Mouse (Mus musculus): ENCODE data around the gene Muc13. TPM values are rescaled to one million over a fixed set of nuclear protein-coding genes. Genes with fewer than 3 reads are reported as not detected.
A peak's percentile ranks its signal among the peaks of the same experiment; 100 is the strongest.

Muc13 gene
- total RNA-seq (2021) = under 1 TPM in 1 of 2 experiments, not detected in 1; 0.11 TPM
- long read RNA-seq, partial matches to known transcripts = 0 of 3 reads
- long read RNA-seq, other reads (novel, unspliced or antisense) = 3 of 3 reads

DNA sequence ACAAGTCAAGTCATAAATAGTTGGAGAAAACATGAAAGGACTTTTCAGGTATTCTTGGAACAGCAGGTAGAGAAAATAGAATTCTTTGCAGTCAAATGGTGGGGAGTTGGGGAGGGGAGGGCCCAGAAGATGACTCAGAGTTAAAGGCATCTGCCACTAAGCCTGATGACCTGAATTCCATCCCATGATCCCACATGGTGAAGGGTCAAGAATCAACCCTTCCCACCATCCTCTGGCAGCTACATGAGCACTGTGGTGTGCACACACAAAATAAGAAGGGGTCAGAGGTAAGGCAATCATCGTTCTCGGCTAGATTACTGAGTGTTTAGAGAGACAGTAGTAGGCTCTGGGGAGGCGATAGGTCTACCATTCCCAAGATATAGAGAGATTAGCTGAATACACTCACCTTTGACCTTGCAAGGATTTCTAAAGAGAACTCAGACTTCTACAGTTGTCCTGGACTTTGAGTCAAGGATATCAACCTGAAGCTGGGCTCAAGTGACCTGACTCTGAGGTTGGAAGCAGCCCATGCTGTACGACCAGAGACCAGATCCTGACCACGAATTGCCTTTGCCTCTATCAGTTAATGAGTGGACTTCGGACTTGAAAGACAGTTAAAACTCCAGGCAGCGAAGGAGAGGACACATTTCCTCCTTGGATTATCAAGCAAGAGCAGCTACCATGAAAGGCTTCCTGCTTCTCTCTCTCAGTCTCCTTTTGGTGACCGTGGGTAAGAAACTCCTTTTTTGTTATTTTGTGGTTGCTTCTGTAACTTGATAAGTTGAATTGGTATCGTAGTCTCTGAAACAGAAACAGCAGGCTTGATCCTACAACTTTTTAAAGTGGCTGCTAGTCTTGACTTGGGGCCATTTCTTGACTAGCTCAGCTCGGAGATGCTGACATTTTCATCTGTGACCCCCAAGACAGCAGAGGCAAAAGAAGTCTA lies at the start of gene Muc13:
Gene Muc13 (plus strand): TSS at position 192 of the 946 bp plus-strand sequence.
- no peak for DNase-seq (ENCODE audit: low spot score in 2 of 2)

DNA sequence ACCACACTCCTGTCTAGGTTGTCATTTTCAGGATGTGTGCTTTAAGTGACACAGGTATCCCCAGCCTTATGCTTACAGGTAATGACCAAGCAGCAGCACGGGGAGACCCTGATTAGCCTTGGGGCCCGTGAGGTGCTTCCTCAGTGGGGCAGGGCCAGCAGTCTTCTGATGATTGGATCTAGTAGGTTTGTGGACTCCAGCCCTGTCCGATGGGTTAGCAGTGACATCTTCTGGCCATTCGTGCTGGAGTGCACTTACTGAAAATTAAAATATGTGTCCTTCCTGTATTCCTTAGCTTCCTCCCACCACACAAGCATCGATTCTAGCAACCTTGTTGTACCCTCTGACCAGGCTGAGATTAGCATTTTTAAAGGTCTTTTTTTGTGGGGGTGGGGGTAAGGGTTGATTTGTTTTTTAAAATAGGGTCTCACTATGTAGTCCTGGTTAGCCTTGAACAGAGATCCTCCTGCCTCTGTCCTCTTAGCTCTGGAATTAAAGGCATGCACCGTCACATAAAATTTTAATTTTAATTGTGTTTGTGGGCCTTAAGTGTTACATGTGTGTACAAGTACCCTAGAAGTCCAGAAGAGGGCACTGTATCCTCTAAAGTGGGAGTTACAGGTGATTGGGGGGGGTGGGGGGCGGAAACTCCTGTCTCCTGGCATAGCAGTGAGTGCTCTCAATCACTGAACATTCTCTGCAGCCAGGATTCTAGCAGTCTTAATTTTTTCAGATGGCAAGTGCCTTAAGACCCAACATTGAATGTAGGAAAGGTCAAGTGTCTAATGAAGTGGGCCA lies 49.0 kb upstream of the Muc13 start:
- DNase-seq (ENCODE audit: low spot score in 2 of 2) = peak; percentile 50 to 67

DNA sequence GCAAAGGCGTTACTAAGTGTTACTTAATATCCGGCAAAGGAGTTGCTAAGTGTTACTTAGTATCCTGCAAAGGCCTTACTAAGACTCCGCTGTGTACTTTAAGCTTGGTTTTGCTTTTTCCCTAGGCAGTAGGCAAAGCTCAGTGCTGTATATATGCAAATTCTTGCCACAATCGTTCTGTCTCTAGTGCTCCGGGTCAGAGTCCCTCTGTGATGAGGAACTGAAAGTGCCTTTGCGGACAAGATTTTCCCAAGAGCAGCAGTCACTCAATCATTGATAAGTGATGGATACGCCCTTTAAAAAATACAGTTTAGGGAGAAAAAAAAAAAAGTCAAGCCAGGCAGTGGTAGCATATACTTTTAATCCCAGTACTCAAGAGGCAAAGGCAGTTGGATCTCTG lies 48.4 kb upstream of the Muc13 start:
- DNase-seq (ENCODE audit: low spot score in 2 of 2) = no peak

DNA sequence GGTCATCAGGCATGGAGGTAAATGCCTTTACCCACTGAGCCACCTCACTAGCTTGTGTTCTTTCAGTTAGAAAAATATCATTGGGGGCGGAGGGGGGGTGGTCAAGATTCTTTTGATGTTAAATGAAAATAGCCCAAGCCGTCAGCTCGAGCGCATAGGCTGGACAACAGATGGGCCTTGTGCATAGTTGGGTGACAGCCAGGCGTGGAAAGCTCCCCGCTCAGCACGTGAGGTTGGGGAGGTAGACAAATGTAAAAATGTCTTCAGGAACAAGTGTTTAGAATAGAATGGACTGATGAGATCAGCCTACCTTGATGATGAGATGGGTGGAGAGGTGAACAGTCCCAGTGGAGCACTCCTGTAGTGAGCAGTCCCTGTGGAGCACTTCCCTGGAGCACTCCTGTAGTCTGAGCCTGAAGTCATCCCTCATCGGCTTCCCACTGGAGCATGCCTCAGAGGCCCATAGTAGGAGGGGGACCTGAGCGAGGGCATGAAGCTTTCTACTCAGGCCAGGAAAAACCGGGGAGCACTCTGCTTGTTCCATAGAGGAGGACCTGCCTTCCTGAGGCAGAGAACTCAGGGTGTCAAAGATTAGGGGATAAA lies 47.7 kb upstream of the Muc13 start:
- DNase-seq (ENCODE audit: low spot score in 2 of 2) = no peak

DNA sequence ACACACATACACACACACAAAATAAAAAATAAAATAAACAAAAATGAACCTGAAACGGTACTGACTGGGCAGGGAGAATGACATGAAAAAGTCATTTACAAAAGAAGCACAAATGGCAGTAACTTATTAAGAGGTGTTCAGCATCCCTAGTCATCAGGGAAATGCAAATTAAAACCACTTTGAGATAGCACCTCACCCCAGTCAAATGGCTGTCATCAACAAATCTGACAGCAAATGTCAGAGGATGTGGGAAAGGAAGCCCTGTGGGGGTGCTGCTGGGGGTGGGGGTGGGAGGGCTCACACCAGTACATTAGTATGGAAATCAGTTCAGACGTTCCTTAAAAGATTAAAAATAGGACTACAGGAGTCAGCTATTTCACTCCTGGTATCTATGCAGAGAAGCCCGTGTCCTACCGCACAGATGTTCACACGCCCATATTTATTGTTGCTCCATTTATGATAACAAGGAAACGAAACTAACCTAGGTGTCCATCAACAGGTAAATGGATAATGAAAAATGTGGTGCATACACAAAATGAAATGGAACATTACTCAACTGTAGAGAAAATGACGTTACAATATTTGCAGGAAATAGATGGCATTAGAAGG lies 46.4 kb upstream of the Muc13 start:
- DNase-seq (ENCODE audit: low spot score in 2 of 2) = no peak

DNA sequence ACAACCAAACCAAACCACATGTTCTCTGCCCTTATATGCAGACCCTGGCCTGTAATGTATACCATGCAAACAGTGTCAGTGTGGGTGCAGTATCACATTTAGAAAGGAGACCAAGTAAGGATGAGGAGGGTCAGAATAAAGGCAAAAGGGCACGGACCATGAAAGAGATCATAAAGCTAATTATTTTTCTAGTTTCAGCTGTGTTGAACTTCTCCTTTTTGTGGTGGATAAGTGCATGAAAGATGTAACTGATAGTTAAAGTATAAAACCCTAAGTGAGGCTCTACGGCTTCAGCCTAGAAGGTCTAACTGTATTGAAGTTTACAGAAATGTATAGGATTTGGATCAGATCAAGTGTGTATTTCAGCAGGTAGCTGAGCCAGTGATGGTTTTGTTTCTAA lies 45.8 kb upstream of the Muc13 start:
- DNase-seq (ENCODE audit: low spot score in 2 of 2) = no peak

DNA sequence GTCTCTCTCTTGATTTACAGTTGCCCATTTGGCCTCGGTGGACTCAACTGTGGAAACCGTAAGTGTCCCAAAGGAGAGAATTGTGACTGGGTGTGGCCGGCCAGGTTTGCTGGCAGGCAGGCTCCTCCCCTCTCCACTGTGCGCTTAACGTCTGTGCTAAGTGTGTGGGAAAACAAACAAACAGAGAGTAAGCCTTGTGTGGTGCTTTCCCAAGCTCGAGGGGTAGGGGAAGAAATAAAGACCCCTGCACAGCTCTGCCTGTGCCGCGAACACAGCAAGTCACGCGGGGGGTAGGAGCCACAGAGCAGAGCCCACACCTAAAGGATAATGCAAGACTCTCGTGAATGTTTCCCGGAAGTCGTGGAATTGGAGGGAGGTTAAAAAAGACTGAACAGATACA lies 42.7 kb upstream of the Muc13 start:
- DNase-seq (ENCODE audit: low spot score in 2 of 2) = no peak

DNA sequence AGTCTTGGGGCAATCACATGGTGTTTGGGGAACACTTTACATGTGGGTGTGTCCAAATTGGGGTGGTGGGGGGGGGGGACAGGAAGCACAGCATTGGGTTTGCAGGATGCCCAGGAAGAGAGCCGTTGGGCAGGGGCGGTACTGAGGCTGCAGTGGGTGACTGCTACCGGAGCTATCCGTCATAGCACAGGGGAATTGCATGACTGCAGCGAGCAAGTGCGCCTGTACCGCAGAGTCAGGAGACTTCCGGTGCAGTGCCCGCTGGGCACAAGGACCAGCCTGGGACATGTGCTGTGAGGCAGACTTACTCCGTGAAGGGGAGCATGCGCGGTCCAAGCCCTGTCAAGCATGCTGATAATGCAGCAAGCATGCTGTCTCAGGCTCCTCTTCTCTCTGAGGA lies 42.2 kb upstream of the Muc13 start:
- DNase-seq (ENCODE audit: low spot score in 2 of 2) = no peak

DNA sequence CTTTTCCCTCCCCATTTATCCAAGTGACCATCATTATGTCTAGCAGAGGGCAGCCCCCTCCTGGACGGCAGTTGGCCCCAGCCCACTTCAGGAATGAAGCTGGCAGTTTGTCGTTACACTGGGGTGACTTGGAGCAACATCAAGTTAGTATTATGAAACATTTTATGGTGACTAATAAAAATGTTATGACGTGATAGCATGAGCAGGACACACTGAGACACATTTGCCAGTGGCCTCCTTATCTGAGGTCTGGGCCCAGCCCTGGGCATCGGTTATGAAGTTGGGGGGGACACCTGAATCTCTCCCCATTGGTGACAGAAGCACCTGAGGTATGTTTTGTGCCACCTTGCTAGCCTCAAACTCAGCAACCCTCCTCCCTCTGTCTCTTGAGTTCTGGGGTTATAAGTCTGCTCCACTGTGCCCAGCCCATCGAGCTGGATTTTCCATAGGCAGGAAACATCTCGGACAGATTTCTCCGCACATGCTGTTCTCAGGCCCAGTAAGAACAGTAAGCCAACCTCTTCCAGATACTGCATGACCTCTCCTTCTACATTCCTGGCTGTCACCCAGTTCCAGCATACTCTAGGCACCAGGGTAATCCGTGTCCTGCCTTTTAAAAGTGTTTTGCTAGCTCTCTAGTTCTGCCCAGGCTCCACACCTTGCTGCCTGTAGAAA lies 40.8 kb upstream of the Muc13 start:
- no peak for DNase-seq (ENCODE audit: low spot score in 2 of 2)

DNA sequence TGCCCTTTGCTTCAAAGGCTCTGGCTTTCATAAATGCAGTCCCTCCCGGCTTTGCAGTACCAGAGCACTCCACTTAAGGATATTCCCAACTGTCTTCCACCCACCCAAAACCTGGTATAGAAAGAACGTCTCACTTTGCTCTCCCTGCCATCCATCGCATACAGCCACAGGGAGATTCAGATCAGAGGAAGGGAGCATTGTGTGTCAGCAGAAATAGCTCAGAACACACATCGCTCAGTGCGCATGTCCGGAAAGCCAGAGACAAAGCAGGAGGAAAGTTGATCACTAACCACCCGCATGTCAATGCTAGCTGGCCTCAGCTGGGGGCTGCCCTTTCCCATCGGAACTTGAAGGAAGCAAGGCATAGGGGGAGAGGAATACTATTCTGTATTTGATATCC lies 38.5 kb upstream of the Muc13 start:
- DNase-seq (ENCODE audit: low spot score in 2 of 2) = no peak

DNA sequence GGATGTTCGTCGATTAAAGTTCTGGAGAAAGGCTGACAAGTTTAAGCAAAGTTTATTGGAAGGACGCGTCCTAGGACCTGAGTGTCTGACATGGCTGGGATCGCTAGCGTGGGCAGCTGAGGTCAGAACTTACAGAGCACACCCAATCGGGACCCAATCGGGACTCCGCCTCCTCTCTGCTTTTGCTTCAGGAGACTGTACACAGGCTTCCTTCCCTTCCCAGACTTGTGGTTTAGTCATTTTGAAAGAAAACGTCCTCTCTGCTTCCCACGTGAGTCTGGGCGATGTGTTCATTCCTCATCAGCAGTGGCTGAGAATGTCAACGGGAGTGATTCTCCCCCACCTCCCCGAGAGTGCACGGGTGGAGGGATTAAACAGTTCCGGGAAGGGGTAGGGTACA lies 37.9 kb upstream of the Muc13 start:
- DNase-seq (ENCODE audit: low spot score in 2 of 2) = no peak

DNA sequence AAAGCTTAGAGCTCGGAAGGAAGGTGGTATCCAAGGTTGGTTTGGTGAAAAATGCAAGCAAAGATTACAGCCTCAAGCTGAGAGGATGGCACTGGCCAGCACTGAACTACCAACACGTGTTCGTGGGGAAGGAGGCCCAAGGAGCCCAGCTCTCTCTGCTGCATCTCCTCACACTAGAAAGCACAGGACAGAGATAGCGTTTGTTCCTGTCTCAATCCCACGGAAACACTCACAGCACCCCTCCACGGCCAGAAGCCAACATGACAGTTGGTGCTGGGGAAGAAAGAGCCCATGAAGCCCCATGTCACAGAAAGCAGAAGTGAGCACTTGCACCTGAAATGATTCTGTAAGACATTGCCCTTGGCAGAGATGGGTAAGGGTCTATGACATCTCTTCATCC lies 37.4 kb upstream of the Muc13 start:
- no peak for DNase-seq (ENCODE audit: low spot score in 2 of 2)

DNA sequence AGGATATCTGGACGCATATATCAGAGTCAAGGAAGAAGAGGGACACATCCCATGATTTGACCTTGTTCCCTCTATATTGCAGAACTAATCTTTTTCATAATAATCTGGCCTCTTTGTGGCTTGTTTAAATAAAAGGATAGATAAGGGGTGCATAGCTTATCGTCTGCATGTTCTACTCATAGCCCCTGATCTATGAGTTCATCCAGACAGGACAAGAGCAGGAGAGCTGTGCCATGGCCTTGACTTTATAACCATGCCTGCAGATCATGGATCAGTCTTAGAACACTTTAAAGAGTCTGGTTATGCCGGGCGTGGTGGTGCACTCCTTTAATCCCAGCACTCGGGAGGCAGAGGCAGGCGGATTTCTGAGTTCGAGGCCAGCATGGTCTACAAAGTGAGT lies 34.6 kb upstream of the Muc13 start:
- no peak for DNase-seq (ENCODE audit: low spot score in 2 of 2)

DNA sequence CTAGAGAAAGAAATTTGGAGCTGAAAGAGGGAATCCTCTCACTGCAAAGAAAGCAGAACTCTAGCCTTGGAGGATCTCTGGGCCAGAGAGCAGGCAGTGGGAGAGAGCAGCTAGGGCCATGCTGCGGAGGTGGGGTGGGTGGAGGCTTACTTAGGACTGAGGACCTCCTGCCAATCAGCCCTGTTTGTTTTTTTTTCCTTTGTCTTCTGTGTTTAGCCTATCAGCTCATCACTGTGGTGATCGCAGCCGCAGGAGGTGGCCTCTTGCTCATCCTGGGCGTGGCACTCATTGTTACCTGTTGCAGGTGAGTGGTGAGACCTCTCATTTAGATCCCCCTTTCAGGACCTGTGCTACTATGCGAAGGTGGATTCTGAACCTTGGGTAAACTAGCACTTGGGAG lies 33.3 kb upstream of the Muc13 start:
- DNase-seq (ENCODE audit: low spot score in 2 of 2) = no peak

DNA sequence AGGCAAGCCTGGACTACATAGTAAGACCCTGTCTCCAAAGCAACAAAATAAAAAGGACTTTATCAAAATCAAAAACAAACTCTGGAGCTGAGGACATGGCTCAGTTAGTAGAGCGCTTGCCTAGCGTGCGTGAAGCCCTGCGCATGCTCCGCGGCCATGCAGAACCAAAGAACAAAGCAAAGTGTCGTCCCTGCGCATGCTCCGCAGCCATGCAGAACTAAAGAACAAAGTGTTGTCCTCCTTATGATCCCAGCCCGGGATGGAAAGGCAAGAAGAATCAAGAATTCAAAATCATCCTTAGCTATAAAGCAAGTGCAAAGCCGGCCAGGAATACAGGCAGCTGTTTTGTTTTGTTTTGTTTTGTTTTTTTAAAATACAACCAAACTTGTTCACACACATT lies 32.8 kb upstream of the Muc13 start:
- DNase-seq (ENCODE audit: low spot score in 2 of 2) = no peak

DNA sequence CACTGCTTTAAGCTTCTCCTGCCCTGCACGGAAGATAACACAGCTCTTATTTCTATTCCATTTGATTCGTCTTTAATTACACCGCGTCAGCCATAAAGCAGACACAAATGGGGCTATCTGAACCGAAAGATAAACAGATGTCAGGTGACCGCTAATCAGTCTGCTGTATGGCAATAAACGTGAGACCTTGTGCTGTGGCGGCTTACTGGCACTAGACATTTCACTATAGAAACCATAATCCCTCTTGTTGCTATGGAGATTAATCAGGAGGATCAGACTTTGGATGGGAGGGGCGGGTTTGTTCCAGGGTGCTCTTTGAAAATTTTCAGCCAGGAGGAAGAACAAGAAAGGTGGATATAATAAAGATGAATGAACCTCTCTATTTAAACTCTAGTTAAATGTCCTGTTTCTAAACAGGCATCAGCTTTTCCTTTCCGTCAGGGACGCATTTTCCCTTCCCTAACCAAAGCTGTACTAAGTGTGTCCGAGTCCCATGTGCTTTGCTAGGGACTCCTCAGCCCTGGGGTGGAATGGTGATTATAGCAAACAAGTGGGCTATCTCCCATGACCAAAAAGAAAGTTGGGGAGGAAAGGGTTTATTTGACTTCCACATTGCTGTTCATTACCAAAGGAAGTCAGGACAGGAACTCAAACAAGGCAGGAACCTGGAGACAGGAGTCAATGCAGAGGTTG lies 29.2 kb upstream of the Muc13 start:
- DNase-seq (ENCODE audit: low spot score in 2 of 2) = no peak

DNA sequence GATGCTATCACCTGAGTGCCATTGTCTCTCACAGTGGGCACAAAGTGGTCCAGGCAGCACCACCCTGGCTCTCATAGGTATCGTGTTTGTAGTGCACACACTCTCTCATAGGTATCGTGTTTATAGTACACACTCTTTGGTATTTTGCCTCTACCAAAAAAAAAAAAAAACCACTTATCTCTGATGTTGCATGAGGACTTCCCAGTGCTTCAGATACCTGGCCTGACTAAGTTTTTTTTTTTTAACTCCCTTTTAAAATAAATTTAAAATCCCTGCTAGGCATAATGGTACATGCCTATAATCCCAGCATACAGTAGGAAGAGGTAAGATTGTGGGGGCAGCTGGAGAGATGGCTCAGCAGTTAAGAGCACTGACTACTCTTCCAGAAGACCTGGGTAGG lies 28.4 kb upstream of the Muc13 start:
- no peak for DNase-seq (ENCODE audit: low spot score in 2 of 2)

DNA sequence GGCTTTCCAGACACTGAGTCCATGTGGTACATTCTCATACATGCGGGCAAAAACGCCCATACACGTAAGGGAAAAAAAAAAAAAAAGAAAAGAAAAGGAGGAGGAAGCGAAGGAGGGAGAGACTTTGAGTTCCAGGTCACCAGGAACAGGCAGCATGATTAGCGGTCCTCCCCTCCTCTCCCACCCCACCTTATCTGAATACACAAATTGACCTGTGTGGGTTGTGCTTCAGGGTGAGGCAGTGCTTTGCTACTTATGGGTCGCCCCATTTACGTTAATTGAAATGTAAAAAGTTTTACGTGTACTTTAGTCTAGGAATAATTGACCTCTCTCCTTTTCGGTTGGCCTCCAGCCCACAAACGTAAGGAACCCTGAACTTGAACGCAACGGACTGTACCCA lies 27.5 kb upstream of the Muc13 start:
- DNase-seq (ENCODE audit: low spot score in 2 of 2) = no peak

DNA sequence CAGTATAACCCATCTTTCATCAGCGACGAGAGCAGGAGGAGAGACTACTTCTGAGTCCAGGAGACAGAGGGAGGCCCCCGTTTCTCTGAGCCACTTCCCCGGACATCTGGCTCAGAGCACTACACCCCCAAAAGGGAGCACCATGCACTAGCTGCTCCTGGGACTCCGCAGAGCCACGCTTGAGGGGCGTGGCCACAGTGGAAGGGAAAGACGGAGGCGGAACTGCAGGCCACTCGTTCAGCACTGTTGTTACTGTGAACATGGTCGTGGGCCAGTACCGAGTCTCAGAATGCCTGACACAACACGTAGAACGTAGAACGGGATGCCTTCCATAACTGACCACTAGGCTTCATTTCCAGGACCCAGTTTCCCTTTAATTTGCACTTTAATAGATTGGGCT lies 27.1 kb upstream of the Muc13 start:
- no peak for DNase-seq (ENCODE audit: low spot score in 2 of 2)

Measured in layer of hippocampus, postnatal 10 days (tissue).